Mouse (Mus musculus) urinary bladder, adult 2 months (tissue): ENCODE data around the gene Epb41l2. TPM values are rescaled to one million over a fixed set of nuclear protein-coding genes. Genes with fewer than 3 reads are reported as not detected.

Source experiments
- DNase-seq: peaks from one replicate; pipeline ENCODE4 v3.0.0; 2022; ENCODE audit warnings: low spot score
- polyA plus RNA-seq: library from polyadenylated mRNA; depleted of rRNA; stranded (reverse); fragments of >200 nt; gene quantifications from 2 replicates; pipeline ENCODE4 v1.2.3, GENCODE M21; 2012

Epb41l2 gene
- polyA plus RNA-seq, 1 experiment = 77.6 TPM

GRCm38 (mm10) chr10:25436703-25437401, 77.3 kb downstream of the Epb41l2 start:
- no peak for DNase-seq

GRCm38 (mm10) chr10:25437586-25438298, 78.1 kb downstream of the Epb41l2 start:
- DNase-seq = no peak

- no peak for DNase-seq
Measured at GRCm38 (mm10) chr10:25438299-25438680, 78.7 kb downstream of the Epb41l2 start.

GRCm38 (mm10) chr10:25439163-25439562, 79.6 kb downstream of the Epb41l2 start:
- no peak for DNase-seq

- no peak for DNase-seq
Measured at GRCm38 (mm10) chr10:25439856-25440255, 80.3 kb downstream of the Epb41l2 start.

GRCm38 (mm10) chr10:25441405-25441804, 81.8 kb downstream of the Epb41l2 start:
- DNase-seq = no peak

GRCm38 (mm10) chr10:25443626-25444025, 84.0 kb downstream of the Epb41l2 start:
- DNase-seq = no peak

- DNase-seq = no peak
Measured at GRCm38 (mm10) chr10:25444198-25444783, 84.7 kb downstream of the Epb41l2 start.

GRCm38 (mm10) chr10:25446953-25447525, 87.4 kb downstream of the Epb41l2 start:
- DNase-seq = no peak

GRCm38 (mm10) chr10:25448676-25449075, 89.1 kb downstream of the Epb41l2 start:
- no peak for DNase-seq

GRCm38 (mm10) chr10:25449312-25450020, 89.9 kb downstream of the Epb41l2 start:
- no peak for DNase-seq

GRCm38 (mm10) chr10:25453150-25453549, 93.6 kb downstream of the Epb41l2 start:
- no peak for DNase-seq

GRCm38 (mm10) chr10:25453772-25454171, 94.2 kb downstream of the Epb41l2 start:
- no peak for DNase-seq

- DNase-seq = no peak
Measured at GRCm38 (mm10) chr10:25457118-25457517, 97.5 kb downstream of the Epb41l2 start.

- no peak for DNase-seq
Measured at GRCm38 (mm10) chr10:25457996-25458395, 98.4 kb downstream of the Epb41l2 start.

GRCm38 (mm10) chr10:25461832-25462231, 102.2 kb downstream of the Epb41l2 start:
- no peak for DNase-seq

GRCm38 (mm10) chr10:25462669-25463068, 103.1 kb downstream of the Epb41l2 start:
- no peak for DNase-seq

GRCm38 (mm10) chr10:25466493-25466892, 106.9 kb downstream of the Epb41l2 start:
- no peak for DNase-seq

- no peak for DNase-seq
Measured at GRCm38 (mm10) chr10:25471944-25472343, 112.3 kb downstream of the Epb41l2 start.

GRCm38 (mm10) chr10:25479716-25480115, 120.1 kb downstream of the Epb41l2 start:
- no peak for DNase-seq

GRCm38 (mm10) chr10:25482791-25483190, 123.2 kb downstream of the Epb41l2 start:
- no peak for DNase-seq

- DNase-seq = peak; percentile 38
Measured at GRCm38 (mm10) chr10:25488456-25488855, 128.9 kb downstream of the Epb41l2 start.
